Mouse (Mus musculus) midbrain, postnatal 0 days (tissue): ENCODE results near the gene Pex11b. TPM values are rescaled to one million over a fixed set of nuclear protein-coding genes. Genes with fewer than 3 reads are reported as not detected.

Source experiments
- ATAC-seq: fragments of 200-750 bp; cut with Nextera tagmentation; 2 replicates; pipeline ENCODE4 v1.8.0; 2017; ENCODE audit warnings: moderate number of reproducible peaks, mild to moderate bottlenecking, moderate TSS enrichment, moderate library complexity; ENCODE audit not compliant: low FRiP score
- DNase-seq: peaks from one replicate; pipeline ENCODE4 v3.0.0-alpha.2; 2015; ENCODE audit warnings: low spot score
- H3K27ac ChIP-seq: fragments of 300-500 bp; sonication (generic); 2 replicates; pipeline ENCODE4 v1.5.1; 2014; ENCODE audit warnings: low read depth, mild to moderate bottlenecking, low read length, mixed read lengths
- H3K27me3 ChIP-seq: fragments of 300-500 bp; sonication (generic); 2 replicates; pipeline ENCODE4 v1.6.1; 2014; ENCODE audit warnings: low read length, control low read depth, mixed read lengths; ENCODE audit not compliant: insufficient read depth
- H3K36me3 ChIP-seq: fragments of 300-500 bp; sonication (generic); 2 replicates; pipeline ENCODE4 v1.6.1; 2014; ENCODE audit warnings: low read length, control low read depth, mixed read lengths; ENCODE audit not compliant: insufficient read depth
- H3K4me1 ChIP-seq: fragments of 300-500 bp; sonication (generic); 2 replicates; pipeline ENCODE4 v1.6.1; 2014; ENCODE audit warnings: mild to moderate bottlenecking, control low read depth, antibody characterized with exemption, low read length, mixed read lengths; ENCODE audit not compliant: insufficient read depth
- H3K4me2 ChIP-seq: fragments of 300-500 bp; sonication (generic); 2 replicates; pipeline ENCODE4 v1.6.1; 2014; ENCODE audit warnings: low read depth, mild to moderate bottlenecking, low read length, mixed read lengths; ENCODE audit not compliant: poor library complexity, severe bottlenecking
- H3K4me3 ChIP-seq: fragments of 300-500 bp; sonication (generic); 2 replicates; pipeline ENCODE4 v1.5.1; 2014; ENCODE audit warnings: low read depth, mild to moderate bottlenecking, low read length, moderate library complexity
- H3K9ac ChIP-seq: fragments of 300-500 bp; sonication (generic); replicated peaks from 2 replicates; pipeline ENCODE4 v1.6.1; 2014; ENCODE audit warnings: mild to moderate bottlenecking, low read length, moderate library complexity, mixed read lengths; ENCODE audit not compliant: poor library complexity, severe bottlenecking
- H3K9me3 ChIP-seq: fragments of 300-500 bp; sonication (generic); 2 replicates; pipeline ENCODE4 v1.6.1; 2016; ENCODE audit warnings: low read length, control low read depth
- CTCF ChIP-seq: IDR thresholded peaks from 2 replicates; pipeline ENCODE4 v1.5.1; 2016; ENCODE audit warnings: antibody characterized with exemption, mild to moderate bottlenecking
- WGBS: fragments of 180-500 bp; shearing (Covaris S2); extraction: QIAGEN DNeasy Blood & Tissue Kit; methylation state at CpG from one replicate; pipeline ENCODE4 v1.1.7; 2014; 5-methylcytosine and 5-hydroxymethylcytosine counted together
- polyA plus RNA-seq: library from polyadenylated mRNA; unstranded; fragments of >200 nt; fragmentation: Nextera tagmentation; extraction: Ambion mirVana; gene quantifications from 2 replicates; pipeline ENCODE4 v1.2.1, GENCODE M21; 2015
- total RNA-seq: library from RNA; depleted of rRNA; stranded (reverse); fragments of >200 nt; gene quantifications from 2 replicates; pipeline ENCODE4 v1.2.3, GENCODE M21; 2014; rRNA removed

Pex11b gene
- 39.8 and 52.3 TPM in 2 replicates for total RNA-seq
- polyA plus RNA-seq = 75.9 and 80.4 TPM in 2 replicates

GRCm38 (mm10) chr3:96634928-96635879, at the start of gene Pex11b, which contains the start of gene Gm42957:
Pex11b (plus strand) TSS chr3:96635376.
Gm42957 (plus strand) TSS chr3:96635474.
- Histone ChIP-seq H3K4me3 (peak within 1 kb of the TSS; percentile 66), H3K36me3 (peaks cover 10% of the 10 kb centered on the region), H3K27me3 (no peaks in the 10 kb centered on the region), H3K9ac (peak within 1 kb of the TSS; percentile 92), H3K4me2 (peak within 1 kb of the TSS; percentile 95), H3K4me1 (peaks cover 9% of the 10 kb centered on the region; the same call in 1 of the 2 replicates), H3K9me3 (no peaks in the 10 kb centered on the region), H3K27ac (peak within 1 kb of the TSS; percentile 77)
- TF ChIP-seq CTCF = peak; percentile 66
- peak; percentile 84 for DNase-seq
- peak; percentile 86 for ATAC-seq
- WGBS = 2% methylated on average over 56 of the region's 60 CpGs

DNA sequence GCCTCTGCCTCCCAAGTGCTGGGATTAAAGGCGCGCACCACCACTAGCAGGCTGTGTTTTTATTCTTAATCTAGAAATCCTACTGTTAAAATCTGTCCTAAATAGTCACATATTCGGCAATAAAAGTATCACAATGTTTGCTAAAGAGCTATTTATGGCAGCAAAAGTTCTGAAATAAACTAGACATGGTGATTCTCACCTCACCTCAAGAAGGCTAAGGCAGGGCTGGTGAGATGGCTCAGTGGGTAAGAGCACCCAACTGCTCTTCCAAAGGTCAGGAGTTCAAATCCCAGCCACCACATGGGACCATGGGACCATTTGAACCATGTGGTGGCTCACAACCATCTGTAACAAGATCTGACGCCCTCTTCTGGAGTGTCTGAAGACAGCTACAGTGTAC, 44.5 kb upstream of the Pex11b start:
- peaks cover 3% of the 10 kb centered on the region; the same call in 1 of the 2 replicates for H3K4me1 ChIP-seq
- no peak for TF ChIP-seq CTCF
- H3K36me3 ChIP-seq = no peaks in the 10 kb centered on the region
- no peak overlapping the region for H3K27ac ChIP-seq
- no peaks in the 10 kb centered on the region for H3K27me3 ChIP-seq
- DNase-seq (no peak), ATAC-seq (no peak)
- H3K9ac ChIP-seq = no peak overlapping the region
- H3K4me3 ChIP-seq = no peak overlapping the region
- 83% methylated on average over 4 of the region's 4 CpGs for WGBS
- no peak overlapping the region for H3K4me2 ChIP-seq
- H3K9me3 ChIP-seq = no peaks in the 10 kb centered on the region

DNA sequence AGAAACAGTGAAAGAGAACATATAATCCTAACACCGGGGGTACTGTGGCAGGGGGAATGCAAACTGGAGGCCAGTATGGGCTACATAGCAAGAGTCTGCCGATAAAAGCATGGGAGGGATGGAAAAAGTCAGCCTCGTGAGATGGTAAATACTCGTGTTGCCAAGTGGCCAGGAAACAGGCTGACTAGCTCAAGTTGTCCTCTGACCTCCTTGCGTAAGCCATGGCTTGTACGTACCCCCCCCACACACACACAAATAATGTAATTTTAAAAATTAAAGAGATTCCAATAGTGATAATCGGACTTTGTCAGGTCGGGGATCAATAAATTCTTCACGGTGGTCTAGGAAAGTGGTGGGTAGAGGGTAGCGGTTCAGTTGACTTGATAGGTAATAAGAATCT, 41.8 kb upstream of the Pex11b start:
- H3K4me2 ChIP-seq = peak overlapping the region; percentile 75
- peak overlapping the region; percentile 57 for H3K4me3 ChIP-seq
- H3K36me3 ChIP-seq = no peaks in the 10 kb centered on the region
- ATAC-seq (no peak), DNase-seq (peak; percentile 46)
- H3K9me3 ChIP-seq = no peaks in the 10 kb centered on the region
- H3K27me3 ChIP-seq = no peaks in the 10 kb centered on the region
- peak overlapping the region; percentile 67 for H3K9ac ChIP-seq
- H3K4me1 ChIP-seq = peaks cover 8% of the 10 kb centered on the region; the same call in 1 of the 2 replicates
- peak overlapping the region; percentile 83 for H3K27ac ChIP-seq
- WGBS = under 1% methylated on average over 10 of the region's 10 CpGs
- TF ChIP-seq CTCF = no peak

DNA sequence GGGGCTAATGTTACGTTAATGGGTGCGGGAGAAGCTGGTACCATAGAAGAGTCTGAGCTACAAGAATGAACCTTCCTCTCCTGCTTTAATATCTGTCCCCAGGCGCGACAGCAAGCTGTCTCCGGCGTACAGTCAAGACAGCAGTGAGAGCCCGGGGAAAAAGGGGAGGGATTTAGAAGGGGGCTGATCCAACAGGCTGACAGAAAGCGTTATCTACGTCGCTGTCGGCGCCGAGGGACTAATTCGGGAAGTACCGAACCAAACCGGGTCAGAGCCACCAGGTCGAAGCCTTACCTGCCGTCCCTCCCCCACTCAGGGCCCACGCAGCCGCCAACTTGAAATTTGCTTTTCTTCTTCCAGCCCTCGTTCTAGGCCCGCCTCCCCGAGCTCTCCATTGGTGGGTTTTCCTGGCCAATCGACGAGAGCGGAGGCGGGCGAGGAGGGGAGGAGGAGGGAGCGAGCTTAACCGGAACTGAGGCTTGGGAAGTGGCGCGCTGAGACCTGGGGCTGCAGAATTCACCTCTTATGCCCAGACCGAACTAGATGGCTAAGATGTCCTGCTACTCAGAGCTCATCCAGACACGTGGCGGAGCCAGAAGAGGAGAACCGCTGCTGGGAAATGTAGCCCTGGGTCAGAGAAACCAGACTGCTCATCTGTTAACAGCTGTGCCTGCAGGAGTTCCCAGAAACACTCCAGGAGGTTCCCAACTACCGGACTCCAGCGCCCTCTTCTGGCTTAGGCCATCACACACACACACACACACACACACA, 41.2 kb upstream of the Pex11b start, which contains the start of gene Polr3gl:
TSS of gene Polr3gl (minus strand) at position 392 of the 771 bp plus-strand sequence.
- Histone ChIP-seq H3K9me3 (no peaks in the 10 kb centered on the region), H3K9ac (peak within 1 kb of the TSS; percentile 67), H3K36me3 (no peaks in the 10 kb centered on the region), H3K4me1 (peaks cover 8% of the 10 kb centered on the region; the same call in 1 of the 2 replicates), H3K4me3 (peak within 1 kb of the TSS; percentile 57), H3K4me2 (peak within 1 kb of the TSS; percentile 75), H3K27me3 (no peaks in the 10 kb centered on the region), H3K27ac (peak within 1 kb of the TSS; percentile 83)
- TF ChIP-seq CTCF = peak; percentile 51
- peak; percentile 86 for ATAC-seq
- WGBS = under 1% methylated on average over 34 of the region's 38 CpGs
- DNase-seq = peak; percentile 95

- Histone ChIP-seq H3K9me3 (no peaks in the 10 kb centered on the region), H3K27me3 (no peaks in the 10 kb centered on the region), H3K27ac (peak overlapping the region; percentile 77; the same call in 1 of the 2 replicates), H3K36me3 (no peaks in the 10 kb centered on the region), H3K4me3 (no peak overlapping the region), H3K4me1 (peaks cover 8% of the 10 kb centered on the region; the same call in 1 of the 2 replicates), H3K9ac (no peak overlapping the region), H3K4me2 (no peak overlapping the region)
- WGBS = 83% methylated on average over 5 of the region's 5 CpGs
- DNase-seq (no peak), ATAC-seq (no peak)
- TF ChIP-seq CTCF = no peak
Measured at GRCm38 (mm10) chr3:96594851-96595250, 40.3 kb upstream of the Pex11b start.
